In genomic region chr4:57299701-57300468, GRCm38 (mm10) we compare ENCODE assay signal across 8 mouse cellular contexts. TPM values are rescaled to one million over a fixed set of nuclear protein-coding genes. Genes with fewer than 3 reads are reported as not detected.
DNase-seq lines count a peak whose midpoint lies in the region; ATAC-seq lines count a peak whose summit lies in the region.

No protein-coding gene starts in this region.

- intact Hi-C loops in gastrocnemius, postnatal 14 days (cut with DNase I; ENCODE audit: low total_unique reads) = no loop called here
- intact Hi-C loops in left cerebral cortex, postnatal 36 days (cut with DNase I) = no loop called here

- DNase-seq in gastrocnemius, postnatal 14 days = peak; percentile 56
- peak; percentile 80 for DNase-seq in induced T-regulatory cell, adult 2 months (ENCODE audit: low read depth)
- peak; percentile 64 to 77 for DNase-seq in left cerebral cortex, postnatal 36 days (ENCODE audit: low spot score in 2 of 2)
- peak; percentile 43 for DNase-seq in right cerebral cortex, postnatal 36 days (ENCODE audit: low spot score in 2 of 2)

- ATAC-seq in activated CD4-positive, CD25-positive, alpha-beta regulatory T cell, adult 4 months = peak; percentile 59
- ATAC-seq in common myeloid progenitor, adult 5-6 weeks (replicated peaks; ENCODE audit: low read depth, poor library complexity, severe bottlenecking) = peak; percentile 7; the same call in 1 of the 2 replicates
- 0 out of 2 replicates have a peak, but pooled peaks have one; percentile 6 for ATAC-seq in megakaryocyte-erythroid progenitor cell, adult 5-6 weeks (replicated peaks; ENCODE audit: low FRiP score, low TSS enrichment, poor library complexity, severe bottlenecking)
- no peak for ATAC-seq in monocyte, adult 5-6 weeks (replicated peaks; ENCODE audit: insufficient number of reproducible peaks, low FRiP score, low TSS enrichment, poor library complexity, severe bottlenecking)

RNA-seq across cellular contexts. Expression of gene Ptpn3, which starts 1.8 kb away (rescaled TPM):
- polyA plus RNA-seq in activated CD4-positive, CD25-positive, alpha-beta regulatory T cell, adult 4 months (2017; shearing (Covaris generic)) = 1 to 10 TPM; 1.6 to 2.0 TPM
- 3.2 and 10.5 TPM in 2 replicates for total RNA-seq in common myeloid progenitor, adult 5-6 weeks (2017)
- total RNA-seq in gastrocnemius, postnatal 14 days (2021) = 10 to 100 TPM; 18.8 to 24.3 TPM
- 10 to 100 TPM; 61.6 to 63.8 TPM for total RNA-seq in left cerebral cortex, postnatal 36 days (2021)
- total RNA-seq in megakaryocyte-erythroid progenitor cell, adult 5-6 weeks (2014; fragmentation: Nextera tagmentation) = 11.7 and 15.2 TPM in 2 replicates
- 8.7 and 15.4 TPM in 2 replicates for total RNA-seq in megakaryocyte-erythroid progenitor cell, adult 5-6 weeks (2017)
- 0.19 to 11.0 TPM (median 2.2 TPM) in 3 replicates for total RNA-seq in monocyte, adult 5-6 weeks (2017)
